Mouse (Mus musculus) T-helper 17 cell (primary cell): Measurements from ENCODE around the gene Gm20489.

Source experiments
- in situ Hi-C, 2 experiments: fragments of 300-600 bp; cut with MboI, MseI; formaldehyde crosslinking; loops; 1 replicate in 1 of 2; 2 replicates in 1 of 2; pipeline ENCODE4 v1.15.1; 2025; ENCODE audit warnings: high pct_unique_total_duplicates in 2 of 2

The Gm20489 gene

GRCm38 (mm10) chrX:101268755-101269124 is at the start of gene Gm20489:
TSS of gene Gm20489 (minus strand) at chrX:101269023.
- in situ Hi-C loops = no loop called here

- in situ Hi-C loops = no loop called here
These were observed 45.0 kb upstream of the Gm20489 start for GRCm38 (mm10) chrX:101313625-101314359.

GRCm38 (mm10) chrX:101309299-101309698 is 40.5 kb upstream of the Gm20489 start:
- in situ Hi-C loops = no loop called here

GRCm38 (mm10) chrX:101304646-101305045 is 35.8 kb upstream of the Gm20489 start:
- in situ Hi-C loops = no loop called here

- in situ Hi-C loops = no loop called here
These were observed 32.8 kb upstream of the Gm20489 start for GRCm38 (mm10) chrX:101301654-101302053.

GRCm38 (mm10) chrX:101300427-101301030 is 31.7 kb upstream of the Gm20489 start:
- in situ Hi-C loops = no loop called here

GRCm38 (mm10) chrX:101299473-101300426 is 30.9 kb upstream of the Gm20489 start:
- in situ Hi-C loops = no loop called here

GRCm38 (mm10) chrX:101299055-101299454 is 30.2 kb upstream of the Gm20489 start, which contains the start of gene Nlgn3:
TSS of gene Nlgn3 (plus strand) at chrX:101299168.
- in situ Hi-C loops = no loop called here

GRCm38 (mm10) chrX:101290111-101290510 is 21.3 kb upstream of the Gm20489 start:
- in situ Hi-C loops = no loop called here

GRCm38 (mm10) chrX:101289037-101289436 is 20.2 kb upstream of the Gm20489 start:
- in situ Hi-C loops = no loop called here

GRCm38 (mm10) chrX:101288432-101288831 is 19.6 kb upstream of the Gm20489 start:
- in situ Hi-C loops = no loop called here

- in situ Hi-C loops = no loop called here
These were observed 18.7 kb upstream of the Gm20489 start for GRCm38 (mm10) chrX:101287543-101287942.

GRCm38 (mm10) chrX:101285953-101286670 is 17.3 kb upstream of the Gm20489 start:
- in situ Hi-C loops = no loop called here

- in situ Hi-C loops = no loop called here
These were observed 16.7 kb upstream of the Gm20489 start for GRCm38 (mm10) chrX:101285534-101285933.

GRCm38 (mm10) chrX:101282813-101283212 is 14.0 kb upstream of the Gm20489 start:
- in situ Hi-C loops = no loop called here

GRCm38 (mm10) chrX:101273875-101274738 is 5.3 kb upstream of the Gm20489 start, which contains the start of gene Med12:
TSS of gene Med12 (plus strand) at chrX:101274030.
- in situ Hi-C loops = no loop called here

GRCm38 (mm10) chrX:101273410-101273809 is 4.6 kb upstream of the Gm20489 start:
- in situ Hi-C loops = no loop called here

GRCm38 (mm10) chrX:101268025-101268754 is 633 bp downstream of the Gm20489 start, which contains the start of gene Il2rg:
TSS of gene Il2rg (minus strand) at chrX:101268255.
- in situ Hi-C loops = no loop called here

GRCm38 (mm10) chrX:101266631-101267030 is 2.2 kb downstream of the Gm20489 start:
- in situ Hi-C loops = no loop called here

GRCm38 (mm10) chrX:101263892-101264291 is 4.9 kb downstream of the Gm20489 start, which contains the start of gene Gm614:
TSS of gene Gm614 (minus strand) at chrX:101263992.
- in situ Hi-C loops = no loop called here
